Mouse (Mus musculus): ENCODE data around the gene Slc6a3.

Gene Slc6a3

GRCm38 (mm10) chr13:73536403-73536821 is at the start of gene Slc6a3:
Slc6a3 (plus strand) TSS chr13:73536747.
- peak; percentile 16 to 26 for DNase-seq

- peak in 1 of 2 experiments; percentile 28 for DNase-seq
These were observed 48.4 kb upstream of the Slc6a3 start for GRCm38 (mm10) chr13:73488105-73488504.

GRCm38 (mm10) chr13:73488707-73489106 is 47.8 kb upstream of the Slc6a3 start:
- DNase-seq = no peak

- no peak for DNase-seq
These were observed 46.6 kb upstream of the Slc6a3 start for GRCm38 (mm10) chr13:73489986-73490385.

- DNase-seq = peak; percentile 81 to 87
These were observed 45.9 kb upstream of the Slc6a3 start for GRCm38 (mm10) chr13:73490564-73491170.

GRCm38 (mm10) chr13:73493183-73493582 is 43.4 kb upstream of the Slc6a3 start:
- DNase-seq = no peak

GRCm38 (mm10) chr13:73494528-73494927 is 42.0 kb upstream of the Slc6a3 start:
- DNase-seq = no peak

GRCm38 (mm10) chr13:73496137-73496536 is 40.4 kb upstream of the Slc6a3 start:
- DNase-seq = no peak

- no peak for DNase-seq
These were observed 36.5 kb upstream of the Slc6a3 start for GRCm38 (mm10) chr13:73499893-73500604.

DNA sequence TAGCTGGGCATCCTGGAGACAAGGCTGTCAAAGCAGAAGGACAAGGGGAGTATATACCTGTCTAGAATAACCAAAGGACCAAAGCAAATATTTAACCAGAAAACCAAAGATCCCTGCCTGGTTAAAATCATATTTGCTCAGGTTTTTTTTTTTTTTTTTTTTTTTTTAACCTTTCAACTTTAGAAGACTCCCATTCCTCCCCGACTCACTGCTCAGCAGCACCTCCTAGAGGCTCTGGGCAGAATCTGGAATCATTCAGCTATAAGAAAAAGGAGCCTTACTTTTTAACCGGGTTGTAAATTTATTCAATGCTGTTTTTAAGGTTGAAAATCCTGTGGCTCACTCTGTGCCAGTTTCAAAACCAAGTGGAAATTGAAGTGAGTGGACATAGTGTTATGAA is 33.8 kb upstream of the Slc6a3 start:
- DNase-seq = peak; percentile 34 to 61

DNA sequence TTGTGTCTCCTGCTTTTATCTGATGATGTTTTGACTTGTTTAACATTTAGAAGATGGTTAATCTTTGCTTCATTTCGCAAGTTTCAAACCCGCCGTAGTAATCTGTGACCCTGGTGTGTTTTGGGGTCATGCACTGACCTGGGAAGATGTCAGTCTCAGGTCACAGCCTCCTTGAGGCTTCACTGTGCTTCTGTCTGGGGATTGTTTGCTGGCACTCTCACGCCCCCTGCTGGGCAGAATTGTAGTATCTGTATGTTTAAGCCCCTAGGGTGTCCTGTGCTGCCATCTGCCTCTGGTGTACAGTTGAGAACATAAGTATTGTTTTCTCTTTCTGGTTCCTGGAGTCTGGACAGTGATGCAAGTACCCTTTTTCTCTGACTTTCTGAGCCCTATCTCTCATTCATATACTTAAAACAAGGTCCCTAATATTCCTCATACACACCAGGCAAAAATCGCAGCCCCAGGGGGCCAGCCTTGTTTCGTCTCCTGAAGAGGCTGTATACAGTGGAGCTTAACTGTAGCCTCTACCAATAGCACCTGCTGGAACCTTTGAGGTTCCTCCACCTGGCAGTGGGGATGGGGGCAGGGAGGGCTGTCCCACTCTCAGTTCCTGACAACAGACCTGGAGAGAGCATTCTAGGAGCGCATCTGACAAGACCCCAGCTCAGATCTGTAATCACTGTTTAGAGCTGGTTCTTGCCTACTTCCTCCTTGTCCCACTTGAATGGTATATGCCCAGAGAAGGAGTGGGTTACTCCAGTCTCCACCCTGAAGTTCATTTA is 30.7 kb upstream of the Slc6a3 start:
- DNase-seq = peak; percentile 87 to 90

DNA sequence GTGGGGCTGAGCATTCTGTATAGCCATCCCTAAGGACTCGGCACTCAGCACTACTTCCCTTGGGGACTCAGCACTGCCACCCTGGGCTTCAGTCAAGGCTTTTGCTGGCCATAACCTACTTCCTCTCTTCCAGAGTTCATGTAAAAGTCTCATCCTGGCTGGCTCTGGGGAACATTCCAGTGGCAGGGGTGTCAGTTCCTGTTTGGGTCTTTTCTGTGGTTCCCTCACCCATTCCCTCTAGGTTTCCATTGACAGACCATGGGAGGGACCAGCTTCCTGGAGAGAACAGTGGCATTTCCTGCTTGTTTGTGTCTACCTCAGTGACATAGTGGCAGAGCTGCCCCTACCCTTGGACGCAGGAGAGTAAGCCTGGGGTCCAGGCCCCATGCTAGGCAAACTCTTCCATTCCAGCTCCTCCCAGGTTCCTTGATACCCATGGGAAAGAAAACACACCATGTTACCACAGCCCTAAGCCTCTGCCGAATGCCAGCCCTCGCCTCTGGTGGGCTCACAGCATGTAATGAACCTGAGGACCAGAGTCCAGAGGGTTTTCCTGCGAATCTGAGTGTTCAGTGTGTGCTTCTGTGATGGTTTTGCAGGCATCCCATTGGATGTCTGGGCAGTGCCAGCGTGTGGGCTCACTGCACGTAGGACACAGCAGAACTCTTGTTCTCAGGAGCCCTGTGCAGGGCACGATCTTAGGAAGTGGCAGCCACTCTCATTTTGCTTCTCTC is 27.6 kb upstream of the Slc6a3 start:
- DNase-seq = no peak

DNA sequence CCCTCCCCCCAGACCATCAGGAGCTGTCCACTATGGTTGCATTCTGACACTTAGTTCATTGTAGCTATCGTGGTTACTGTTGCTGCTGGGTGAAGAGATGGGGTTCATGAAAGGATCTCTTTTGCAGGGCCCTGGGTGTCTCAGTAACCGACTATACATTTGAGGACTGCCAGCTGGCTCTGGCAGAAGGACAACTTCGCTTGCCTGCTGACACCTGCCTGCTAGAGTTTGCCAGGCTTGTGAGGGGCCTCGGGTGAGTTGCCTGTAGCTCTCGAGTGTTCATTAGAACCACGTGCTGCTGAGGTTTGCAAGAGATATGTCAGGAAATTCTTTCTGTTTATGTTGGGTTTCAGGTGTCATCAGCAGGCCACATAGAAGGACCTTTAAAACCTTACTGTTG is 26.7 kb upstream of the Slc6a3 start:
- peak; percentile 27 to 42 for DNase-seq

- peak; percentile 89 to 90 for DNase-seq
These were observed 23.5 kb upstream of the Slc6a3 start for GRCm38 (mm10) chr13:73512776-73513673.

GRCm38 (mm10) chr13:73516886-73517285 is 19.7 kb upstream of the Slc6a3 start:
- no peak for DNase-seq

DNA sequence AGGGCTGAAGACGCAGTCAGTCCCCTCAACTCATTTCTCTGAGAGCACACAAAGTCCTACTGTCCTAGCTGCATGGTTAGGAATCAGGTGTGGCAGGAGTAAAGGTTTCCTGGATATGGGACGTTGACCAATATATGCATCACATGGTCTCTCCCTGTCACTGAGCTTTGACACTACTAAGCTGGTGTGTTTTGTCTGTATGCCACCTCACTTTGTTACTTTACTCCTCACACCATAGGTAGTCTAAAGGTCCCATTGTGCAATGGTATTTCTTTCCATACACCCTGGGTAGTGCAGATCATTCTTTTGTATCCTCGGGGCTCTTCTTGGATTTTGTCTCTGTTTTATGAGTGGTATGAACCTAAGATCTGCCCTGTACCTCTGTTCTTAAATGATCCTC is 2.8 kb upstream of the Slc6a3 start:
- DNase-seq = no peak

DNA sequence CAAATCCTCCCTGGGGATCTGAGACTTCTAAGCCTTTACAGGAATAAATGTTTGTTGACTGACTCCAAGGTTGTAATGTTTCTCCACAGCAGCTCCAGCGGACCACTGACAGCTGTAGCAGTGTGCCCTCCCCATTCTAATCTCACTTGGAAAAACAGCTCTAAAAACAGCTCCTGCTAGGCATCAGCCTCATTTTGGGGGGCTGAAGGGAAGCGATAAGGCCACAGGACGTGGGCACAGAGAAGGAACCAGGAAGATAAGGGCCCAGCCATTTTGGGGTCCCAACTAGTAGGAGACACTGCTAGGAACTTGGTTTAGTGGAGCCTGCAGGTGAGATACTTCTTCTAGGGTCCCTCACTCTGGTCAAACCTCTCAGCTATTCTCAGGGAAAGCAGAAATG is 1.3 kb upstream of the Slc6a3 start:
- no peak for DNase-seq

DNA sequence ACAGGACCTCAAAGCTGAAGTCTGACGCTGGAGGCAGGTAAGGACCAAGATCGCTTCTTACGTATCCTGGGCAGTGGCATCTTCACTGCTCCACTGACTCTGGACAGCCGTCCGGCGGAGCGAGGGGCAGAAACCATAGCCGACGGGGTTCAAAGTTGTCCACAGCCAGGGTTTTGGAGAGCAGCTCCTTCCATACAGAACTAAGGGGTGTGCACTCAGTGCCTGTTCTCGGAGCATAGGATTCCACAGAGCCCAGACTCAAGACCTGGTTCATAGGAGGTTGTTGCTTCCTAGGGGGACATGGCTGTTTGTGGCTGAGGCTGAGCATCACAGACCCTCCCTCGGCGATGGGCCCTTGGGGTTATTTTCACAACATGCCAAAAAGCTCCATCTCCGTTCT is 277 bp downstream of the Slc6a3 start:
- DNase-seq = no peak

GRCm38 (mm10) chr13:73564201-73564600 is 27.7 kb downstream of the Slc6a3 start:
- DNase-seq = no peak

DNA sequence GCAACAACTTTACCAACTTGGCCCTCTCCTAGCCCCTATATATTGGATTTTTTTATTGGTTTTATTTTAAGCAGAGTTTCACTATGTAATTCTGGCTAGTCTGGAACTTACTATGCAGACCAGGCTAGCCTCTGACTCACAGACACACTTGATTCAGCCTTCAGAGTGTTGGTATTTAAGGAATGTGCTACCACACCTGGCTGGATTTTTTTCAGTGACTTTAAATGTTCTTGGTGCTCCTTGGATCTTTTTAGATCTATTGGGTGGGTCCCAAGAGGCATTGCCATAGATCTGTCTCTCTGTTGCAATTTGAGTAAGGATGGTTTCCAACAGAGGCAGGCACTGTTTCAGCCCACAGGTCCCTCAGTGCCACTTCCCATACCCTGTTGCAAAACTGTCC is 38.5 kb downstream of the Slc6a3 start:
- DNase-seq = no peak

GRCm38 (mm10) chr13:73577277-73577676 is 40.7 kb downstream of the Slc6a3 start:
- no peak for DNase-seq

DNA sequence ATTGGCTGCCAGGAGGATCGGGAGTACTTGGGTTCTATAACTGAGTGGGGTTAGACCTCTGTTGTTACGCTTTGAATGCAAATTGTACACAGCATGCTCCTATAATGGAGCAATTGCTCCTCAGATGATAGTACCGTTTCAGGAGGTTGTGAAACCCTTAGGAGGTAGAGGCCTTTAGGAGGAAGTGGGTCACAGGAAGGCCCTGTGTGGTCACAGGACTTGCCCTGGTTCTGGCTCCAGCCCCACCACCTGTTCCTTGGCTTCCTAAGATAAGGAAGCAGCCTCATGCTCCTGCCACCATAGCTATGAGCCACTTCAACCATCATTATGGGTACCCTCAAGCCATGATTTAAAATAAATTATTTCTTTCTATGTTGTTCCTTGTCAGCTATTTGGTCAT is 54.9 kb downstream of the Slc6a3 start:
- no peak for DNase-seq
